8 mouse cellular contexts compared by ENCODE assay signal in the genomic region with DNA sequence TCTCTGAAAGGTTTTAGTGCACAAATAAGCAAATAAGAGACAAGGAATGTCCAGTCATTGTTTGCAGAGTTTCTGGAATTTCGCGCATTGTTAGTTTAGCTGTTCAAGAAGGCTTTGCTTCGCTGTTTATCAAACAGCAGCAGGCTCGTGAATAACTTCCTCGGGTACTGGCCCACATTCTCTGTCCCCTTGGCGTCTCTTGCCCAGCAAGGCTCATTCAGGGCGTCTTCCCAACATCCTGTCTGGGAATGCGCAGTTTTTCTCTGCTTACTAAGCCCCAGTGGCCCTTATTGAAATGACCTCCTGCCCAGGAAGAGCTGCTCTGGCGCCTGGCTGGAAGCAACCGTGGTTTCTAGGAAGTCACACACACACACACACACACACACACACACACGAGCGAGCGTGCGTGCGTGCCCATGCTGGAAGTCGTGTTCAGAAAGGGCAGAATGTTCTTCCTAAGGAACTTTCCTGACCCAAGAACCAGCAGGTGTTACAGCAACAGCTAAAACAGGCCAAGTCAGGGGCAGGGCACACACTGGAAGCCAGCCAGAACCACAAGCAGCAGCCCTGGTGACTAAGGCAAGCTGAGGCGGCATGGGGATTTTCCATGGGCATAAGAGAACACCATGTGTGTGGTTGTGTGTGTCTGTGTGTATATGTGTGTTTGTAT. TPM values are rescaled to one million over a fixed set of nuclear protein-coding genes. Genes with fewer than 3 reads are reported as not detected.
DNase-seq lines count a peak whose midpoint lies in the region; TF ChIP-seq lines count a peak whose summit lies in the region.

No protein-coding gene starts in this region.

- DNase-seq in cerebellum, postnatal 25 days: peak; percentile 16 to 49
- no peak for DNase-seq in cerebellum, adult 11-12 months
- DNase-seq in NIH3T3 (ENCODE audit: low read depth): peak; percentile 74
- peak; percentile 80 for DNase-seq in fat pad, adult 2 months (ENCODE audit: extremely low read depth, low read depth, low spot score)
- peak; percentile 74 for DNase-seq in heart, postnatal 4 days
- peak; percentile 35 for DNase-seq in limb, embryonic 10.5 days (ENCODE audit: low spot score)
- peak; percentile 37 for DNase-seq in mesoderm, embryonic 11.5 days (ENCODE audit: low read depth, low spot score)
- no peak for DNase-seq in thymus, adult 2 months

- peaks cover 13% of the 10 kb centered on the region for H3K4me1 ChIP-seq in limb, embryonic 10.5 days
- no peaks in the 10 kb centered on the region for H3K4me1 ChIP-seq in thymus, adult 2 months (replicated peaks; ENCODE audit: control insufficient read depth, insufficient read depth, low read length)

- H3K4me3 ChIP-seq in limb, embryonic 10.5 days: no peak overlapping the region
- no peak overlapping the region for H3K4me3 ChIP-seq in thymus, adult 2 months (ENCODE audit: control insufficient read depth, insufficient read depth, low read length)

- 76% methylated on average over 17 of the region's 17 CpGs for WGBS in limb, embryonic 10.5 days
- 25% methylated on average over 17 of the region's 17 CpGs for WGBS in thymus, adult 2 months

- 0 out of 2 replicates have a peak overlapping the region, but pooled peaks have one; percentile 9 for H3K27ac ChIP-seq in limb, embryonic 10.5 days
- no peak overlapping the region for H3K27ac ChIP-seq in thymus, adult 2 months (ENCODE audit: control insufficient read depth, insufficient read depth, low read length)

- TF ChIP-seq POLR2A in thymus, adult 2 months (IDR thresholded peaks at IDR 0.05; ENCODE audit: control insufficient read depth, extremely low read depth, insufficient read depth, low read length, poor library complexity): no peak

- no peak for TF ChIP-seq CTCF in thymus, adult 2 months (IDR thresholded peaks at IDR 0.05; ENCODE audit: borderline replicate concordance, control insufficient read depth, extremely low read depth, insufficient read depth, low read length, poor library complexity)

- H3K36me3 ChIP-seq in limb, embryonic 10.5 days: no peaks in the 10 kb centered on the region
- no peaks in the 10 kb centered on the region for H3K36me3 ChIP-seq in thymus, adult 2 months (ENCODE audit: control insufficient read depth, insufficient read depth, low read length)

- no peaks in the 10 kb centered on the region for H3K9me3 ChIP-seq in limb, embryonic 10.5 days (replicated peaks)

- no peaks in the 10 kb centered on the region for H3K27me3 ChIP-seq in limb, embryonic 10.5 days (ENCODE audit: low read depth, poor library complexity, severe bottlenecking)
- no peaks in the 10 kb centered on the region for H3K27me3 ChIP-seq in thymus, adult 2 months (ENCODE audit: control insufficient read depth, insufficient read depth, low read length)

RNA-seq across cellular contexts. Expression of gene Tmem170b, which starts 56.8 kb away (rescaled TPM):
- total RNA-seq in heart, postnatal 4 days (2021): 10 to 100 TPM; 25.4 to 26.2 TPM
- 4.4 and 7.2 TPM in 2 replicates for polyA plus RNA-seq in limb, embryonic 10.5 days (2016; fragmentation: Nextera tagmentation; extraction: Ambion mirVana)
- polyA plus RNA-seq in thymus, adult 2 months (2012; rRNA removed): 5.4 and 8.0 TPM in 2 replicates

Comparison
In these comparisons a context has a peak if more than half of its experiments do, and no peak if none do; other contexts are left out.
1. DNase-seq: peak in cerebellum, postnatal 25 days (2 of 2), NIH3T3 (single experiment), fat pad, adult 2 months (single experiment), heart, postnatal 4 days (single experiment), limb, embryonic 10.5 days (single experiment) and mesoderm, embryonic 11.5 days (single experiment); none in cerebellum, adult 11-12 months (single experiment) and thymus, adult 2 months (single experiment).